Mouse (Mus musculus) MEL (cell line): ENCODE data around the gene Brox. TPM values are rescaled to one million over a fixed set of nuclear protein-coding genes. Genes with fewer than 3 reads are reported as not detected.

ENCODE experiments used
- DNase-seq: peaks from one replicate; pipeline ENCODE4 v3.0.0; 2011; ENCODE audit warnings: low read depth, low spot score
- H3K27ac ChIP-seq: 2 replicates; pipeline ENCODE4 v1.5.1; 2012; ENCODE audit warnings: low read depth, mild to moderate bottlenecking, control low read depth, low read length, moderate library complexity; ENCODE audit not compliant: control insufficient read depth
- H3K27me3 ChIP-seq, 2 experiments: fragments of 150-350 bp in 1 of 2; sonication (generic) in 1 of 2; 2 replicates each; pipeline ENCODE4 v1.6.1; 2012; ENCODE audit warnings: low read length in 2 of 2, mild to moderate bottlenecking in 2 of 2, improper control_type of control experiment in 1 of 2, moderate library complexity in 1 of 2; ENCODE audit not compliant: insufficient read depth in 2 of 2, control insufficient read depth in 1 of 2
- H3K36me3 ChIP-seq, 2 experiments: 2 replicates each; pipeline ENCODE4 v1.6.1; 2012 to 2014; ENCODE audit warnings: low read length in 2 of 2, improper control_type of control experiment in 1 of 2, inconsistent platforms in 1 of 2, mild to moderate bottlenecking in 1 of 2; ENCODE audit not compliant: insufficient read depth in 2 of 2, control insufficient read depth in 1 of 2
- H3K4me1 ChIP-seq, 2 experiments: fragments of 150-350 bp in 1 of 2; sonication (generic) in 1 of 2; 2 replicates each; pipeline ENCODE4 v1.6.1; 2012; ENCODE audit warnings: low read length in 2 of 2, improper control_type of control experiment in 1 of 2, mild to moderate bottlenecking in 1 of 2; ENCODE audit not compliant: insufficient read depth in 2 of 2, control insufficient read depth in 1 of 2
- H3K4me3 ChIP-seq, 2 experiments: fragments of 150-350 bp in 1 of 2; sonication (generic) in 1 of 2; 2 replicates each; pipeline ENCODE4 v1.5.1; 2012; ENCODE audit warnings: low read depth in 2 of 2, low read length in 2 of 2, mild to moderate bottlenecking in 2 of 2, moderate library complexity in 2 of 2, control low read depth in 1 of 2, improper control_type of control experiment in 1 of 2; ENCODE audit not compliant: control insufficient read depth in 1 of 2, insufficient read depth in 1 of 2
- H3K79me2 ChIP-seq: 2 replicates; pipeline ENCODE4 v1.6.1; 2012; ENCODE audit warnings: mild to moderate bottlenecking, low read length, moderate library complexity; ENCODE audit not compliant: control insufficient read depth, poor library complexity, insufficient read depth
- H3K9ac ChIP-seq: 2 replicates; pipeline ENCODE4 v1.6.1; 2012; ENCODE audit warnings: low read depth, mild to moderate bottlenecking, control low read depth, low read length, moderate library complexity; ENCODE audit not compliant: control insufficient read depth, poor library complexity, severe bottlenecking
- H3K9me3 ChIP-seq: fragments of 150-350 bp; sonication (generic); replicated peaks from 2 replicates; pipeline ENCODE4 v1.6.1; 2012; ENCODE audit warnings: mild to moderate bottlenecking, low read length, improper control_type of control experiment, moderate library complexity; ENCODE audit not compliant: insufficient read depth
- BHLHE40 ChIP-seq: IDR thresholded peaks from 2 replicates; pipeline ENCODE4 v1.6.1; 2012; ENCODE audit warnings: low read depth, mild to moderate bottlenecking, inconsistent platforms, low read length, improper control_type of control experiment, borderline replicate concordance
- E2F4 ChIP-seq: IDR thresholded peaks from 2 replicates; pipeline ENCODE4 v1.6.1; 2011; ENCODE audit warnings: low read depth, low read length, improper control_type of control experiment, borderline replicate concordance
- ELF1 ChIP-seq: IDR thresholded peaks from 2 replicates; pipeline ENCODE4 v1.6.1; 2014; ENCODE audit warnings: low read depth, mild to moderate bottlenecking, inconsistent platforms, low read length, improper control_type of control experiment, moderate library complexity
- ETS1 ChIP-seq: IDR thresholded peaks from 2 replicates; pipeline ENCODE4 v1.6.1; 2012; ENCODE audit warnings: low read depth, mild to moderate bottlenecking, inconsistent platforms, low read length, improper control_type of control experiment, moderate library complexity
- GATA1 ChIP-seq: IDR thresholded peaks from 2 replicates; pipeline ENCODE4 v1.6.1; 2011; ENCODE audit warnings: low read depth, low read length, improper control_type of control experiment
- HCFC1 ChIP-seq: IDR thresholded peaks from 2 replicates; pipeline ENCODE4 v1.6.1; 2012; ENCODE audit warnings: low read depth, mild to moderate bottlenecking, inconsistent platforms, low read length, improper control_type of control experiment, moderate library complexity
- MAFK ChIP-seq: IDR thresholded peaks from 2 replicates; pipeline ENCODE4 v1.6.1; 2011; ENCODE audit warnings: low read depth, mild to moderate bottlenecking, low read length, improper control_type of control experiment, borderline replicate concordance
- MAX ChIP-seq: IDR thresholded peaks from 2 replicates; pipeline ENCODE4 v1.6.1; 2011; ENCODE audit warnings: low read length, improper control_type of control experiment
- MAZ ChIP-seq: IDR thresholded peaks from 2 replicates; pipeline ENCODE4 v1.6.1; 2012; ENCODE audit warnings: low read depth, mild to moderate bottlenecking, inconsistent platforms, low read length, improper control_type of control experiment
- MEF2A ChIP-seq: IDR thresholded peaks from 2 replicates; pipeline ENCODE4 v1.6.1; 2014; ENCODE audit warnings: low read depth, mild to moderate bottlenecking, inconsistent platforms, low read length, improper control_type of control experiment; ENCODE audit not compliant: poor library complexity, insufficient replicate concordance, severe bottlenecking; ENCODE audit errors: extremely low read depth
- MXI1 ChIP-seq: IDR thresholded peaks from 2 replicates; pipeline ENCODE4 v1.6.1; 2011; ENCODE audit warnings: mild to moderate bottlenecking, low read depth, low read length, improper control_type of control experiment
- MYB ChIP-seq: IDR thresholded peaks from 2 replicates; pipeline ENCODE4 v1.6.1; 2011; ENCODE audit warnings: mild to moderate bottlenecking, low read depth, low read length, improper control_type of control experiment
- MYC ChIP-seq: IDR thresholded peaks from 2 replicates; pipeline ENCODE4 v1.6.1; 2011; ENCODE audit warnings: low read depth, mild to moderate bottlenecking, low read length, improper control_type of control experiment, moderate library complexity
- NELFE ChIP-seq: IDR thresholded peaks from 2 replicates; pipeline ENCODE4 v1.6.1; 2011; ENCODE audit warnings: low read depth, low read length, improper control_type of control experiment
- POLR2A ChIP-seq, 2 experiments: IDR thresholded peaks; 2 replicates each; pipeline ENCODE4 v1.6.1; 2011 to 2012; ENCODE audit warnings: low read length in 2 of 2, mild to moderate bottlenecking in 2 of 2, control low read depth in 1 of 2, improper control_type of control experiment in 1 of 2, low read depth in 1 of 2, moderate library complexity in 1 of 2; ENCODE audit not compliant: control insufficient read depth in 1 of 2, insufficient read depth in 1 of 2, poor library complexity in 1 of 2
- POLR2AphosphoS2 ChIP-seq: IDR thresholded peaks from 2 replicates; pipeline ENCODE4 v1.6.1; 2011; ENCODE audit warnings: low read length, improper control_type of control experiment
- POLR2AphosphoS5 ChIP-seq: IDR thresholded peaks from 2 replicates; pipeline ENCODE4 v1.6.1; 2012; ENCODE audit warnings: low read depth, borderline replicate concordance, mild to moderate bottlenecking, inconsistent platforms, low read length, moderate library complexity, mixed read lengths
- SIN3A ChIP-seq: IDR thresholded peaks from 2 replicates; pipeline ENCODE4 v1.6.1; 2012; ENCODE audit warnings: low read length, improper control_type of control experiment, inconsistent platforms
- SMC3 ChIP-seq: IDR thresholded peaks from 2 replicates; pipeline ENCODE4 v1.6.1; 2011; ENCODE audit warnings: low read depth, low read length, improper control_type of control experiment
- TAL1 ChIP-seq: IDR thresholded peaks from 2 replicates; pipeline ENCODE4 v1.6.1; 2012; ENCODE audit warnings: mild to moderate bottlenecking, inconsistent platforms, low read length, moderate library complexity, mixed read lengths
- TBP ChIP-seq: IDR thresholded peaks from 2 replicates; pipeline ENCODE4 v1.8.0; 2011; ENCODE audit warnings: low read depth, low read length, improper control_type of control experiment
- TCF12 ChIP-seq: IDR thresholded peaks from 2 replicates; pipeline ENCODE4 v1.6.1; 2014; ENCODE audit warnings: low read depth, mild to moderate bottlenecking, inconsistent platforms, low read length, improper control_type of control experiment, moderate library complexity
- USF1 ChIP-seq: IDR thresholded peaks from 2 replicates; pipeline ENCODE4 v1.6.1; 2014; ENCODE audit warnings: low read depth, mild to moderate bottlenecking, inconsistent platforms, low read length, improper control_type of control experiment, moderate library complexity
- USF2 ChIP-seq, 2 experiments: IDR thresholded peaks; 2 replicates each; pipeline ENCODE4 v1.6.1; 2011 to 2012; ENCODE audit warnings: improper control_type of control experiment in 2 of 2, low read length in 2 of 2, borderline replicate concordance in 1 of 2, inconsistent platforms in 1 of 2, low read depth in 1 of 2, mild to moderate bottlenecking in 1 of 2; ENCODE audit not compliant: insufficient read depth in 1 of 2
- ZKSCAN1 ChIP-seq: IDR thresholded peaks from 2 replicates; pipeline ENCODE4 v1.6.1; 2012; ENCODE audit warnings: low read depth, mild to moderate bottlenecking, inconsistent platforms, low read length, improper control_type of control experiment, moderate library complexity
- ZNF384 ChIP-seq: IDR thresholded peaks from 2 replicates; pipeline ENCODE4 v1.6.1; 2012; ENCODE audit warnings: low read depth, mild to moderate bottlenecking, inconsistent platforms, low read length, improper control_type of control experiment
- polyA plus RNA-seq, 2 experiments: library from polyadenylated mRNA; stranded (reverse) in 1 of 2; unstranded in 1 of 2; fragments of >175 nt in 1 of 2; fragments of >200 nt in 1 of 2; gene quantifications; 2 replicates each; pipeline versions ENCODE4 v1.2.1 to v1.2.4; 2012; ENCODE audit warnings: low replicate concordance in 2 of 2, low read depth in 1 of 2; ENCODE audit not compliant: insufficient read length in 2 of 2, insufficient read depth in 1 of 2, missing spikeins in 1 of 2
- total RNA-seq: library from RNA; depleted of rRNA; stranded (reverse); fragments of 300-350 nt; gene quantifications from 2 replicates; pipeline ENCODE4 v1.2.3, GENCODE M21; 2012; rRNA removed

Brox gene
- 22.9 and 28.4 TPM in 2 replicates for total RNA-seq
- 100 to 1,000 TPM in 1 of 2 experiments, 10 to 100 TPM in 1; 25.4 to 145 TPM for polyA plus RNA-seq

- H3K27me3 ChIP-seq, result no peaks in the 10 kb centered on the region
- H3K79me2 ChIP-seq, result peaks cover 10% of the 10 kb centered on the region; the same call in 1 of the 2 replicates
- DNase-seq, result peak; percentile 94
- peak within 1 kb of the TSS; percentile 74 to 94 for H3K4me3 ChIP-seq
- H3K27ac ChIP-seq, result peak within 1 kb of the TSS; percentile 68
- TF ChIP-seq MYC (0 out of 2 replicates have a peak, but pooled peaks have one; percentile 49), BHLHE40 (peak; percentile 95), MEF2A (no peak), ZKSCAN1 (no peak), MAZ (peak; percentile 55; the same call in 1 of the 2 replicates), MYB (no peak), ETS1 (peak; percentile 47; the same call in 1 of the 2 replicates), TCF12 (peak; percentile 31; the same call in 1 of the 2 replicates), TAL1 (peak; percentile 26; the same call in 1 of the 2 replicates), NELFE (peak; percentile 85), TBP (0 out of 2 replicates have a peak, but pooled peaks have one; percentile 59), USF1 (peak; percentile 97), POLR2A (IDR thresholded peaks at IDR 0.05; ENCODE audit: control insufficient read depth in 1 of 2, insufficient read depth in 1 of 2, low read depth in 1 of 2, low read length in 2 of 2, poor library complexity in 1 of 2) (peak in 1 of 2 experiments; percentile 83; a peak in 2 of 4 replicates), ZNF384 (no peak), USF2 (IDR thresholded peaks at IDR 0.05; ENCODE audit: borderline replicate concordance in 1 of 2, insufficient read depth in 1 of 2, low read depth in 1 of 2, low read length in 2 of 2) (peak; percentile 67 to 91; a peak in 3 of 4 replicates), MXI1 (peak; percentile 71), MAX (peak; percentile 93), HCFC1 (peak; percentile 86), SMC3 (no peak), MAFK (no peak), POLR2AphosphoS2 (peak; percentile 63), SIN3A (peak; percentile 91), GATA1 (0 out of 2 replicates have a peak, but pooled peaks have one; percentile 9), E2F4 (no peak), ELF1 (peak; percentile 87), POLR2AphosphoS5 (no peak)
- no peaks in the 10 kb centered on the region for H3K9me3 ChIP-seq
- H3K36me3 ChIP-seq, result peaks cover 0 to 6% of the 10 kb centered on the region in 2 experiments; a peak in 2 of 4 replicates
- peak within 1 kb of the TSS; percentile 72 for H3K9ac ChIP-seq
- H3K4me1 ChIP-seq, result no peaks in the 10 kb centered on the region
These were observed at the start of gene Brox for GRCm38 (mm10) chr1:183296877-183297383. Brox (minus strand) TSS chr1:183297269.
